Mouse (Mus musculus): ENCODE data around the gene Armc9.

Gene Armc9

GRCm38 (mm10) chr1:86320822-86321413 lies 166.3 kb downstream of the Armc9 start:
- no peak for DNase-seq

Data from kidney, postnatal 14 days (tissue).